Mouse (Mus musculus) heart, postnatal 0 days (tissue): ENCODE measurements around the gene Alkbh1.

Source experiments
- CTCF ChIP-seq: IDR thresholded peaks from 2 replicates; pipeline ENCODE4 v1.5.1; 2016; ENCODE audit warnings: antibody characterized with exemption, control low read depth, low read depth
- EP300 ChIP-seq: IDR thresholded peaks from 2 replicates; pipeline ENCODE4 v1.6.1; 2016; ENCODE audit warnings: antibody characterized with exemption, low read depth

DNA sequence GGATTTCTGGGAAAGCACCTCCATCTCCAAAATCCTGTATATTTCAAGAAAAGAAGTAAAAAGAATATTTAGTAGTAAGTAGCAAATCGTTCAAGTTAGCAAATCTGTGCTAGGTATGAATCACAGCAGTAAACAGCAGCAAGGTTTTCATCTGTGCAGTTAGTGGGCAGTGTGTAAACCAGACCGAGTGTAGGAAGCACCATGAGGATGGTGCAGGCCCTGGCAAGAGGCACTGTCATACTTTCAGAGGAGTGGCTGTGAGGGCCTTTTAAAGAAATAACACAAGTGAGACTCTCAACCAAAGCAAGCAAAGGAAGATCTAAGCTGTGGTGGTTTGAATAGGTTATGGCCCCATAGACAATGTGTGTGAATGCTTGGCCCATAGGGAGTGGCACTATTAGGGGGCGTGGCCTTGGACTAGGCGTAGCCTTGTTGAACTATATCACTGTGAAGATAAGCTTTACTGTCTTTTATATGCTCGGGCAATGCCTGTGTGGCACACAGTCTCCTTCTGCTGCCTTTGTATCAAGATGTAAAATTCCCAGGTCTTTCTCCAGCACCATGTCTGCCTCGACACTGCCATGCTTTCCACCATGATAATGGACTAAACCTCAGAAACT lies 21.0 kb upstream of the Alkbh1 start:
- TF ChIP-seq CTCF (no peak), EP300 (no peak)
